Mouse (Mus musculus) thymus, adult 2 months (tissue): ENCODE results near the gene Phb2. TPM values are rescaled to one million over a fixed set of nuclear protein-coding genes. Genes with fewer than 3 reads are reported as not detected.

ENCODE experiments used
- DNase-seq: peaks from one replicate; pipeline ENCODE4 v3.0.0; 2021
- H3K27ac ChIP-seq: fragments of 200-500 bp; 2 replicates; pipeline ENCODE4 v1.5.1; 2012; ENCODE audit warnings: low read length, control low read depth; ENCODE audit not compliant: control insufficient read depth, insufficient read depth
- H3K27me3 ChIP-seq: fragments of 200-500 bp; 2 replicates; pipeline ENCODE4 v1.6.1; 2012; ENCODE audit warnings: mild to moderate bottlenecking, low read length, moderate library complexity, mixed read lengths; ENCODE audit not compliant: control insufficient read depth, insufficient read depth
- H3K36me3 ChIP-seq: fragments of 200-500 bp; 2 replicates; pipeline ENCODE4 v1.6.1; 2012; ENCODE audit warnings: mild to moderate bottlenecking, low read length, moderate library complexity; ENCODE audit not compliant: control insufficient read depth, insufficient read depth
- H3K4me1 ChIP-seq: fragments of 200-500 bp; replicated peaks from 2 replicates; pipeline ENCODE4 v1.6.1; 2012; ENCODE audit warnings: low read length; ENCODE audit not compliant: control insufficient read depth, insufficient read depth
- H3K4me3 ChIP-seq: fragments of 200-500 bp; 2 replicates; pipeline ENCODE4 v1.5.1; 2012; ENCODE audit warnings: mild to moderate bottlenecking, low read length, control low read depth, moderate library complexity; ENCODE audit not compliant: control insufficient read depth, insufficient read depth
- CTCF ChIP-seq: fragments of 200-500 bp; IDR thresholded peaks from 2 replicates; pipeline ENCODE4 v1.5.1; 2012; ENCODE audit warnings: mild to moderate bottlenecking, control low read depth, low read length, moderate library complexity, borderline replicate concordance; ENCODE audit not compliant: control insufficient read depth, poor library complexity, insufficient read depth; ENCODE audit errors: extremely low read depth
- POLR2A ChIP-seq: fragments of 200-500 bp; IDR thresholded peaks from 2 replicates; pipeline ENCODE4 v1.6.1; 2012; ENCODE audit warnings: mild to moderate bottlenecking, low read length, control low read depth, moderate library complexity; ENCODE audit not compliant: control insufficient read depth, poor library complexity, insufficient read depth; ENCODE audit errors: extremely low read depth
- WGBS: fragments of 180-500 bp; shearing (Covaris S2); methylation state at CpG from one replicate; pipeline ENCODE4 v1.1.7; 2018; 5-methylcytosine and 5-hydroxymethylcytosine counted together
- polyA plus RNA-seq: library from polyadenylated mRNA; depleted of rRNA; stranded (reverse); fragments of >200 nt; gene quantifications from 2 replicates; pipeline ENCODE4 v1.2.3, GENCODE M21; 2012

Phb2 gene
- polyA plus RNA-seq, 1 experiment: 150 TPM

DNA sequence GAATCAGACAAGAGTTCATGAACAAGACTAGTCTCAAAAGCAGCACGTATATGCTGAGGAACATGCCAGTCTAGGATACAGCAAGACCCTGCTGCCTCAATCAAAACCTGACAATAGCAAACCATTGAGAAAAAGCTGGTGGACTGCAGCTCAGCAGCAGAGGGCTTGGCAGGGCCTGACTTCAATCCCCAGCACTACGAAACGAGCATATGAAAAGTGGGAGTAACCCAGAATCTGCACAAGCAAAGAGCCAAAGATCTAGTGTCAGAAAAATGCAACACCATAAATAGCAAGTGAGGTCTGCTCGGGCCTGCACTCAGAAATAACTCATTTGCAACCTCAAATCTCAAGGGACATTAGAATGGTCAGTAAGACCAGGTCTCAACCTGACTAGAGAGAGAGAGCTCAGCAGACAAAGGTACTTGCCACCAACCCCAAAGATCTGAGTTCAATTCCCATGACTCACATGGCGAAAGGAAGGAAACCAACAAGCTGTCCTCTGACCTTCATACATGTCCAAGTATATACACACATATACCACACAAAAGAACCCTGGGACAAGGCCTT is 6.0 kb upstream of the Phb2 start:
- Histone ChIP-seq H3K27ac (no peak overlapping the region), H3K4me1 (peaks cover 4% of the 10 kb centered on the region), H3K27me3 (no peaks in the 10 kb centered on the region), H3K36me3 (peaks cover 49% of the 10 kb centered on the region), H3K4me3 (no peak overlapping the region)
- DNase-seq: no peak
- WGBS: 93% methylated on average over 5 of the region's 5 CpGs
- TF ChIP-seq POLR2A (no peak), CTCF (no peak)

DNA sequence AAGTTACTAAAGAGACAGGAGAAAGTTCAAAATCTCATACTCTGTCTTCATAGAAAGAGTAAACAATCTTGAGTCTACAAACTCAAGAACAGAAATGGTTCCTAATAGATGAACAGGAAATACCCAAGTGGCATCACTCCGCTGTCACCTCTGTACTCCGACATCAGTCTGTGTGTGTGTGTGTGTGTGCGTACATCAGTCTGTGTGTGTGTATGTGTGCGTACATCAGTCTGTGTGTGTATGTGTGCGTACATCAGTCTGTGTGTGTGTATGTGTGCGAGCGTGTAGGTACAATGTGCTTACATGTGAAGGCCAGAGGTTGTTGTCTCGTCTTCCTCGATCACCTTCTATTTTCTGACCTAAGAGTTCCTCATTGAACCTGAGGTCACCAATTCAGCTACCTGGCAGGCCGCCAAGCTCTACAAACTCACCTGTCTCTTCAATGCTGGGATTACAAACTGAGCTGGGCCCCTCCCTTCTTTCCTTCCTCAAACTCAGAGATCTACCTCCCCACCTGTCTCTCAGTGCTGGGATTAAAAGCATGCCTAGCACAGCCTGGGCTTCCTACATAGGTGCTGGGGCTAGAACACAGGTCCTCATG is 3.7 kb upstream of the Phb2 start:
- H3K27ac ChIP-seq: no peak overlapping the region
- H3K4me3 ChIP-seq: no peak overlapping the region
- TF ChIP-seq CTCF (no peak), POLR2A (no peak)
- peaks cover 33% of the 10 kb centered on the region for H3K36me3 ChIP-seq
- H3K4me1 ChIP-seq: peaks cover 11% of the 10 kb centered on the region
- no peaks in the 10 kb centered on the region for H3K27me3 ChIP-seq
- WGBS: 98% methylated on average over 10 of the region's 10 CpGs
- DNase-seq: no peak

DNA sequence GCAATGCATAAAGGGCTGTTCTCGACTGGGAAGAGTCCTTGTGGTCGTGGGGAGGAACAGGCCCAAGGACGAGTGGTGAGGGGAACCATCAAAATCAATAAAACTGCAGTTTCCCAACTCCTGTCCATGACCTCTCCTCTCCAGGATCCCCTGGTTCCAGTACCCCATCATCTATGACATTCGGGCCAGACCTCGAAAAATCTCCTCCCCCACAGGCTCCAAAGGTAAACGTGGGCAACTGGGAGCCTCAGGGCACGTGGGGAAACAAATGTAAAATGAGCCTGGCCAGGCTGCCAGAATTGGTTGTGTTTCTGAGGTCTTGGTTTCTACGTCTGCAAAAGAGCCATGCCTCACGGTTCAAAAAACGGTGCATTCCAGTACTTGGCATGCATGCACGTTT is 782 bp downstream of the Phb2 start:
- Histone ChIP-seq H3K4me3 (peak overlapping the region; percentile 99), H3K4me1 (peaks cover 15% of the 10 kb centered on the region), H3K27me3 (no peaks in the 10 kb centered on the region), H3K27ac (no peak overlapping the region), H3K36me3 (peaks cover 21% of the 10 kb centered on the region)
- DNase-seq: no peak
- TF ChIP-seq CTCF (no peak), POLR2A (no peak)
- 16% methylated on average over 11 of the region's 11 CpGs for WGBS

DNA sequence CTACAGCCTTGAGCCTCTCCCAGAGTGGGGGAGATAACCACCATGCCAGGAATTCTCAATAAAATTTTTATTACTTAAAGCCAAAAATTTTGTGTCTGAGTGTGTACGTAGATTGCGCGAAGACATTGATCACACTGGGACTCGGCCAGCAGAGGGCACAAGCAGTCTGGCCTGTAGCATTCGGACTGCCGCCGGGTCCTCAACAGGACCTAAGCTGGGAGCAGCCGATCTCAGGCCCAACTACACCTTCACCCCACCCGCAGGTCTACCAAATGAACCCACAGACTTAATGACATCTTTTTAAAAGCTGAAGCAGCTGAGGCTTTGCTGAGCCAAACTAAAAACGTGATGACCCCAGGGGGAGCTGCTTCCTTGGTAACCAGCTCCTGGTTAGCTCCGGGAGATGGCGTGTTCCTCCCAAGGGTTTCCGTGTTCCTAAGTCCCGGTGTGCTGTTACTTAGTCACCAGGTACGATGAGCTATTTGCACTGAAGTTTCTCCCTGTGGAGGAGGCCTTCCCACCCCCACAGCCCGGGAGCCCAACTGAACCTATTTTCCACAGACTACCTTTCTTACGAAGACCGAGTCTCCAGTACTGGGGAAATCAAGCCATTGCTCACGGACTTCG is 4.8 kb downstream of the Phb2 start:
- Histone ChIP-seq H3K36me3 (peaks cover 15% of the 10 kb centered on the region), H3K4me1 (peaks cover 35% of the 10 kb centered on the region), H3K4me3 (no peak overlapping the region), H3K27me3 (no peaks in the 10 kb centered on the region), H3K27ac (no peak overlapping the region)
- peak; percentile 52 for DNase-seq
- 67% methylated on average over 20 of the region's 20 CpGs for WGBS
- TF ChIP-seq CTCF (peak; percentile 81; the same call in 1 of the 2 replicates), POLR2A (no peak)

DNA sequence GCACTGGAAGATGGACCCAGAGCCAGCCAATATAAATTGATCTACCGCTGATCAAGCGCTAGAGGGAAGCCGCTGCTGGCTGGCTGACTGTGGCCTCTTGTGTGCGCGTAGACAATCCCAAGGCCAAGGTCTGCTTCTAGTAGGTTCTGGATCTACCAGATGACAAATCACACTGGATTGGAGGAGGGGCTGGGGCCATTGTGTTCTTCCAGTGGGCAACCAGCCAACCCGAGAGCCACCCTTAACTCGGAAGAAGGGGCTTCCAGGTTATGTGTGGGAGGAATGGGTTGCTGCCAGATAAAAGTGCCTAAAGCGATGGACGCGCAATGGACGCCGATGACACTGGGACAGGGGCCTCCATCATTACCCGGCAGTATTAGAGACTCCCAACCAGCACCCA is 5.8 kb downstream of the Phb2 start:
- no peak overlapping the region for H3K27ac ChIP-seq
- H3K4me3 ChIP-seq: peak overlapping the region; percentile 18
- TF ChIP-seq CTCF: no peak
- no peak for TF ChIP-seq POLR2A
- H3K36me3 ChIP-seq: peaks cover 15% of the 10 kb centered on the region
- DNase-seq: no peak
- H3K4me1 ChIP-seq: peaks cover 37% of the 10 kb centered on the region
- no peaks in the 10 kb centered on the region for H3K27me3 ChIP-seq
- 94% methylated on average over 13 of the region's 13 CpGs for WGBS

DNA sequence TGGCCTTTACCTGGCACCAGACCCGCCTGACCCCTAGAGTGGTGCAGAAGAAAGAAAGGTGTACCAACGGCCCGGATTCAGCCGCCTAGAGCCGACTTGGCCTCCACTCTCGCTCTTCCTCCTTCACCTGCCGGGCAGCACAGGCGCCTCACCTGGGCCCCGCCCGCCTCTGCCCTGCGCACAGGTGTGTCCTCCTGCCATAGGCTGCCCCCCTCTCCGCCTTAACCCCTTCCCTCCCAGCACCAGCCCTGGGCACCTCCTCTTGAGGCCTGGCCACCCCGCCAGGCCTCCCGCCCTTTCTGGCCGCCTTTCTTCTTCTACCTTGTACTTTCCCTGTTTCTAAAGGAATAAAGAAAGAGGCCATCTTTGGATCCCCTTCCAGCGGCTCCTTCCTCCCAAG is 6.6 kb downstream of the Phb2 start:
- no peak for DNase-seq
- 89% methylated on average over 16 of the region's 16 CpGs for WGBS
- Histone ChIP-seq H3K4me3 (peak overlapping the region; percentile 18), H3K36me3 (peaks cover 18% of the 10 kb centered on the region), H3K27ac (peak overlapping the region; percentile 29; the same call in 1 of the 2 replicates), H3K27me3 (no peaks in the 10 kb centered on the region), H3K4me1 (peaks cover 40% of the 10 kb centered on the region)
- TF ChIP-seq POLR2A: no peak
- TF ChIP-seq CTCF: no peak

DNA sequence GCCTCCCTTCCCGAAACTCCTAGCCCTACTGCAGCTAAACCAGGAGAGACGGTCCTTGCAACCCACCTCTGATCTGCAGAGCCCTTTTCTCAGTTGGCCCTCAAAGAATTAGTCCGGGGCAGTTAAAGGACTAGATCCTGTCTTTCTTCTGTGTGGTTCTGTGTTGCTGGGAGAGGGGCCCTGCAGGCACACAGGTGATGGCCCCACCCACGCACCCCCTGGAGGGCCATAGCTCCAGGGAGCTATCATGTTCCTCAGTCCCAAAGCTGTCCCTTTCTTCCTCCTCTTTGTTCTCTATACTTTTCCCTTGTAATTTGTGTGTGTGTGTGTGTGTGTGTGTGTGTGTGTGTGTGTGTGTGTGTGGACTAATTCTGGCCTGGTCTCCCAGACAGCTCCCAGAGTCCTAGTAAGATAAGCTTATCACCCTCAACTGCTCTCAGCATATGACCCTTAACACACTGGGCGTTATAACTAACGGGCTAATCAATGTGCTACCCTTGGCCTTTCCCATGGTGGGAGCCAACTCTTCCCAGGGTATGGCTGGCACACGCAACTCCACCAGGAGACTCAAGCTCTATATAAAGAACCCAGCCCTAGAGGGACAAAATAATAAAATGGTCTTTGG is 7.3 kb downstream of the Phb2 start:
- no peaks in the 10 kb centered on the region for H3K27me3 ChIP-seq
- H3K4me3 ChIP-seq: no peak overlapping the region; the same call in 1 of the 2 replicates
- DNase-seq: no peak
- 91% methylated on average over 7 of the region's 7 CpGs for WGBS
- H3K36me3 ChIP-seq: peaks cover 20% of the 10 kb centered on the region
- TF ChIP-seq CTCF (no peak), POLR2A (no peak)
- H3K4me1 ChIP-seq: peaks cover 41% of the 10 kb centered on the region
- H3K27ac ChIP-seq: no peak overlapping the region
